Mouse (Mus musculus): ENCODE results near the gene Nr3c2.

GRCm38 (mm10) chr8:77188298-77188697, 289.1 kb downstream of the Nr3c2 start:
- TF ChIP-seq GATA1 (IDR thresholded peaks at IDR 0.05; ENCODE audit: low read length) (no peak), TAL1 (IDR thresholded peaks at IDR 0.05; ENCODE audit: low read length) (no peak)

Data from erythroblast, embryonic 14.5 days (primary cell).